In the genomic region with DNA sequence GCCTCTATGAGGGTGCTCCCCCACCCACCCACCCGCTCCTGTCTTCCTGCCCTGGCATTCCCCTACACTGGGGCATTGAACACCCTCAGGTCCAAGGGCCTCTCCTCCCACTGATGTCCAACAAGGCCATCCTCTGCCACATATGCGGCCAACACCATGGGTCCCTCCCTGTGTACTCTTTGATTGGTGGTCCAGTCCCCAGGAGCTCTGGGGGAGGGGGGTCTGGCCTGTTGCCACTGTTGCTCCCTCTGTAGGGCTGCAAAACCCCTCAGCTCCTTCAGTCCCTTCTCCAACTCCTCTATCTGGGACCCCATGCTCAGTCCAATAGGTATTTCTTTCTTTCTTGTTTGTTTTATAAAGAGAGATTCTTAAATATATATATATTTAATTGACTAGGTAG, we compare ENCODE assay signal across 13 mouse cellular contexts. TPM values are rescaled to one million over a fixed set of nuclear protein-coding genes. Genes with fewer than 3 reads are reported as not detected.
DNase-seq lines count a peak whose midpoint lies in the region; ATAC-seq and TF ChIP-seq lines count a peak whose summit lies in the region.
"Not testable (repeated sequence)": the region's sequence is repeated elsewhere in the genome, so short reads cannot be mapped to it uniquely, and the experiment has no call there.
"Had no signal": no experiment of that assay in that cellular context is flagged by ENCODE, and none has a peak within 500 bp of the region (broad histone marks: within the 10 kb centered on the region; RNA-seq: fewer than 3 reads in every experiment).

No protein-coding gene starts in this region.

- 71% methylated on average over 2 of the region's 2 CpGs for WGBS in heart, embryonic 15.5 days
- 60% methylated on average over 2 of the region's 2 CpGs for WGBS in heart, embryonic 16.5 days
- WGBS in hindbrain, postnatal 0 days = 65% methylated on average over 2 of the region's 2 CpGs
- 50% methylated on average over 1 of the region's 2 CpGs for WGBS in lung, embryonic 15.5 days

- intact Hi-C loops in gastrocnemius, adult 2 months (cut with DNase I) = not testable (repeated sequence)

- not testable (repeated sequence) for H3K4me2 ChIP-seq in heart, embryonic 15.5 days; heart, embryonic 16.5 days (ENCODE audit: low read depth, low read length); hindbrain, postnatal 0 days (ENCODE audit: low read depth, low read length); lung, embryonic 15.5 days

- TF ChIP-seq CTCF in gastrocnemius, adult 2 months (IDR thresholded peaks at IDR 0.05); hindbrain, postnatal 0 days (IDR thresholded peaks at IDR 0.05; ENCODE audit: low read depth): not testable (repeated sequence)

- not testable (repeated sequence) for ATAC-seq in heart, embryonic 15.5 days (replicated peaks; ENCODE audit: insufficient number of reproducible peaks, insufficient read depth, low FRiP score, low read depth)
- ATAC-seq in heart, embryonic 16.5 days (replicated peaks; ENCODE audit: extremely low read depth, insufficient read depth, low FRiP score) = 0 out of 2 replicates have a peak, but pooled peaks have one; percentile 20
- ATAC-seq in hindbrain, postnatal 0 days = 0 out of 2 replicates have a peak, but pooled peaks have one; percentile 41
- ATAC-seq in lung, embryonic 15.5 days (ENCODE audit: borderline replicate concordance, extremely low read depth, low FRiP score, low TSS enrichment) = 0 out of 2 replicates have a peak, but pooled peaks have one; percentile 11

- H3K36me3 ChIP-seq in heart, embryonic 15.5 days = peaks cover 16% of the 10 kb centered on the region
- peaks cover 27% of the 10 kb centered on the region for H3K36me3 ChIP-seq in heart, embryonic 16.5 days (ENCODE audit: control insufficient read depth, insufficient read depth)
- H3K36me3 ChIP-seq in hindbrain, postnatal 0 days (ENCODE audit: insufficient read depth, low read length) = not testable (repeated sequence)
- peaks cover 32% of the 10 kb centered on the region for H3K36me3 ChIP-seq in lung, embryonic 15.5 days

- H3K27ac ChIP-seq in gastrocnemius, adult 2 months = peak overlapping the region; percentile 92
- H3K27ac ChIP-seq in heart, embryonic 15.5 days = 0 out of 2 replicates have a peak overlapping the region, but pooled peaks have one; percentile 26
- not testable (repeated sequence) for H3K27ac ChIP-seq in heart, embryonic 16.5 days (ENCODE audit: low read length); hindbrain, postnatal 0 days; lung, embryonic 15.5 days

- H3K4me1 ChIP-seq in heart, embryonic 15.5 days (replicated peaks) = peaks cover 21% of the 10 kb centered on the region
- peaks cover 29% of the 10 kb centered on the region for H3K4me1 ChIP-seq in heart, embryonic 16.5 days (ENCODE audit: control insufficient read depth, insufficient read depth, low read length)
- not testable (repeated sequence) for H3K4me1 ChIP-seq in hindbrain, postnatal 0 days (ENCODE audit: insufficient read depth, low read length)
- peaks cover 36% of the 10 kb centered on the region for H3K4me1 ChIP-seq in lung, embryonic 15.5 days

- peak; percentile 62 for DNase-seq in gastrocnemius, adult 18-20 months (ENCODE audit: low spot score)
- DNase-seq in gastrocnemius, adult 2 months = peak; percentile 65
- DNase-seq in heart, adult 11 months = peak; percentile 81
- DNase-seq in hindbrain, postnatal 0 days (ENCODE audit: low spot score) = not testable (repeated sequence)

- H3K4me3 ChIP-seq in gastrocnemius, adult 2 months; heart, embryonic 15.5 days; heart, embryonic 16.5 days (ENCODE audit: low read length); hindbrain, postnatal 0 days (ENCODE audit: low read length); lung, embryonic 15.5 days: not testable (repeated sequence)

- H3K9ac ChIP-seq in heart, embryonic 15.5 days; heart, embryonic 16.5 days (ENCODE audit: low read length); hindbrain, postnatal 0 days (replicated peaks; ENCODE audit: low read length); lung, embryonic 15.5 days: not testable (repeated sequence)

- not testable (repeated sequence) for H3K9me3 ChIP-seq in heart, embryonic 15.5 days (replicated peaks); heart, embryonic 16.5 days (replicated peaks; ENCODE audit: control insufficient read depth, low read length); hindbrain, postnatal 0 days (ENCODE audit: low read length); lung, embryonic 15.5 days

- H3K27me3 ChIP-seq in heart, embryonic 15.5 days; heart, embryonic 16.5 days (ENCODE audit: control insufficient read depth, insufficient read depth, low read length); hindbrain, postnatal 0 days (ENCODE audit: insufficient read depth, low read length); lung, embryonic 15.5 days: not testable (repeated sequence)

RNA-seq across cellular contexts. Expression of gene Ppp1r3c, which starts 6.0 kb away (rescaled TPM):
- 100 to 1,000 TPM; 493 to 680 TPM for total RNA-seq in gastrocnemius, adult 18-20 months (2021)
- 100 to 1,000 TPM; 675 to 775 TPM for total RNA-seq in gastrocnemius, adult 2 months (2021)
- 82.2 and 93.0 TPM in 2 replicates for polyA plus RNA-seq in heart, embryonic 15.5 days (2015; fragmentation: Nextera tagmentation; extraction: Ambion mirVana)
- polyA plus RNA-seq in heart, embryonic 16.5 days (2015; fragmentation: Nextera tagmentation; extraction: Ambion mirVana) = 105 and 117 TPM in 2 replicates
- total RNA-seq in hindbrain, postnatal 0 days (2014; rRNA removed) = 27.2 and 33.6 TPM in 2 replicates
- polyA plus RNA-seq in hindbrain, postnatal 0 days (2015; fragmentation: Nextera tagmentation; extraction: Ambion mirVana) = 12.9 and 14.8 TPM in 2 replicates
- polyA plus RNA-seq in lung, embryonic 15.5 days (2015; fragmentation: Nextera tagmentation; extraction: Ambion mirVana) = 83.4 and 84.3 TPM in 2 replicates
- total RNA-seq: CH12.LX, MEL had no signal
- polyA plus RNA-seq: activated CD4-positive, CD25-positive, alpha-beta regulatory T cell, adult 4 months; C2C12; CD4-positive, CD25-positive, alpha-beta regulatory T cell, adult 4 months; G1E had no signal
